Mouse (Mus musculus): ENCODE results near the gene Ccdc82. TPM values are rescaled to one million over a fixed set of nuclear protein-coding genes. Genes with fewer than 3 reads are reported as not detected.

The Ccdc82 gene
- 8.3 and 8.5 TPM in 2 replicates for polyA plus RNA-seq (2015; fragmentation: Nextera tagmentation; extraction: Ambion mirVana)

DNA sequence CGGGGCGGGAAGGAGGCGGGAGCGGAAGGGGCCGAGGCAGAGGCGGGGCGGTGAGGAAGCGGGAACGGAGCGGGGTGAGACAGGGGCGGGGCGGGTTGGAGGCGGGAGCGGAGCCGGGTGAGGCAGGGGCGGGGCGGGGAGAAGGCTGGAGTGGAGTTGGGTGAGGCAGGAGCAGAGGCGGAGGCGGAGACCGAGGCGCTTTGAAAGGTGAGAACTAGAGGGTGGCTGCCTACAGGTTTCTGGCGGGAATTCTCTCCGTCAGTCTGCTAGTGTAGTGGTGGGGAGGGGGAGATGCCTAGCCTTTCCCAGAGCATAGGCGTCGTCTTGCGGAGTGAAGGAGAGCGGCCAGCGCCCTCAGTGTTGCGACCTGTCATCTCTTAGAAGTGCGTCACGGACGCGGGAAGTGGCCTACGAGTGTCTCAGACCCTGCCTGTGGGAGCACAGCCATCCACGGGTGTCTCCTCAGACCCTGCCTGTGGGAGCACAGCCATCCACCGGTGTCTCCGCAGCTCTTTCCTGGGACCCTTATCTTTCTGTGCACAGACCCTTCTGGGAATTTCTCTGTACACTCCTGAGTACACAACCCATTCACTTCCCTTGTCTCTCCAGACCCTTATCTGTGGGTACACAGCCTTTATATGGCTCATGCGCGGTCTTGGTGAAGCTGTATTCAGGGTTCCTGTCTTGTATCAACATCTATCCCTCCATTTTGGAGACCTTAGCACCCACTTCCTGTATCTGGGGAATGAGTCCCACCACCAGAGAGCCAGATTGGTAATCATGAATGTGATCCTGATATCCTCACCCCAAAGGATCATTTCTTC lies at the start of gene Ccdc82:
Ccdc82 (plus strand) TSS at position 141 of the 824 bp plus-strand sequence.
- Histone ChIP-seq H3K4me3 (peak within 1 kb of the TSS; percentile 62), H3K27ac (peak within 1 kb of the TSS; percentile 81), H3K4me1 (peaks cover 13% of the 10 kb centered on the region; the same call in 1 of the 2 replicates), H3K9ac (peak within 1 kb of the TSS; percentile 39; the same call in 1 of the 2 replicates), H3K9me3 (no peaks in the 10 kb centered on the region), H3K27me3 (no peaks in the 10 kb centered on the region), H3K36me3 (no peaks in the 10 kb centered on the region), H3K4me2 (peak within 1 kb of the TSS; percentile 70)
- peak; percentile 98 for ATAC-seq (ENCODE audit: insufficient number of reproducible peaks, low FRiP score, low TSS enrichment, low read depth)
- WGBS, result 4% methylated on average over 31 of the region's 39 CpGs

DNA sequence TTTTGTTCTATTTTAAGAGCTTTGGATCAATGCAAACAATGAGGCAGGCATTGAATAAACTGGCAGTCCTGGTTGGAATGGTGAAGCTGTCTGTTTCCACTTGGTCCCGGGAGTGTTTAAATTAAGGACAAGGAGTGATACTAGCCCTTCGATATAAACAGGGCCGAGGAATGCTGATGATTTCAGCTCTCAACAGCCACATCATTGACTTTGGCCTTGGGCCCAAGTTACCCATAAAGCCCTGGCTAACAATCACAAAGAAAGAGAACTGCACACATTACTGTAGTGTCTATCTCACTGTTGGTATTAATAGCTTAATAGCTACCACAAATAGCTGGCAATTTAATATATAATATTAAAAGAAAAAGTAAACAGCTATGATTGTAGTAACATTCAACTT lies 46.7 kb upstream of the Ccdc82 start:
- no peaks in the 10 kb centered on the region for H3K36me3 ChIP-seq
- H3K4me2 ChIP-seq, result no peak overlapping the region
- no peak overlapping the region for H3K4me3 ChIP-seq
- no peaks in the 10 kb centered on the region for H3K27me3 ChIP-seq
- no peak for ATAC-seq (ENCODE audit: insufficient number of reproducible peaks, low FRiP score, low TSS enrichment, low read depth)
- no peak overlapping the region for H3K9ac ChIP-seq
- H3K27ac ChIP-seq, result no peak overlapping the region
- WGBS, result 54% methylated on average over 3 of the region's 3 CpGs
- no peaks in the 10 kb centered on the region for H3K9me3 ChIP-seq
- H3K4me1 ChIP-seq, result no peaks in the 10 kb centered on the region

DNA sequence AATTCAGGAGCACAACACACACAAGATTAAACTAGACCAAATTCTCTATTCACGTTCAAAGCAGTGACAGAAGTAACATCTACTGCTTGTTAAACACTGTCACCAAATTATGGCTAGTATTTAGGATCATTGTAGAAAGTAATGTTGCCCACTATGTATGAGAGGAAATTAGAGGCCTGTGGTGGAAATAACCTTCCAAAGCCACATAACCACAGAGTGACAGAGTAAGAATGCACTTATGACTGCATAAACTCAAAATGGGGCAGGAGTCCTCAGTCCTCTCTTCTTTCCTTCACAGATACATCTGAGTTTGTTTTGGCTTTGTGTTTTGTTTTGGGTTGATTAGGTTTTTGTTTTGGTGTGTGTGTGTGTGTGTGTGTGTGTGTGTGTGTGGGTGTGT lies 43.6 kb upstream of the Ccdc82 start:
- Histone ChIP-seq H3K4me2 (no peak overlapping the region), H3K9me3 (no peaks in the 10 kb centered on the region), H3K27ac (no peak overlapping the region), H3K4me1 (no peaks in the 10 kb centered on the region), H3K4me3 (no peak overlapping the region), H3K36me3 (no peaks in the 10 kb centered on the region), H3K9ac (no peak overlapping the region), H3K27me3 (no peaks in the 10 kb centered on the region)
- WGBS, result 69% methylated on average over 1 of the region's 1 CpGs
- no peak for ATAC-seq (ENCODE audit: insufficient number of reproducible peaks, low FRiP score, low TSS enrichment, low read depth)

DNA sequence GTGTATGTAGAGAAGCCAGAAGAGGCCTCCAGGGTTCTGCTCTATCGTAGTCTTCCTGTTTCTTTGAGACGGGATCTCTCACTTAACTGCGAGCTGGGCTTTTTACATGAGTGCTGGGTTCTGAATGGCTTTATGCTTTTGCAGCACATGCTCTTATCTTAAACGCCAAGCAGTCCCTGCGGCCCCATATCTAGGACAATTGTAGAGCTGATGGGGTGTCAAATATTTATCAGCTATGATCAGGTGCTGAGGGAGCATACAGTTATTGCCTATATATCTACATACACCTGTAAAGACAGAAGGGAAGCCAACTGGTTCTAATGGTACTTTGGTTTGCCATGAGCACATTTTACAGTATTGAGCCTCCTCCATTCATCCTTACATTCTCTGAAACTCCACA lies 43.1 kb upstream of the Ccdc82 start:
- no peaks in the 10 kb centered on the region for H3K36me3 ChIP-seq
- no peaks in the 10 kb centered on the region for H3K4me1 ChIP-seq
- H3K27ac ChIP-seq, result no peak overlapping the region
- WGBS, result 82% methylated on average over 5 of the region's 5 CpGs
- ATAC-seq (ENCODE audit: insufficient number of reproducible peaks, low FRiP score, low TSS enrichment, low read depth), result no peak
- no peak overlapping the region for H3K4me3 ChIP-seq
- no peaks in the 10 kb centered on the region for H3K9me3 ChIP-seq
- no peak overlapping the region for H3K9ac ChIP-seq
- H3K4me2 ChIP-seq, result no peak overlapping the region
- no peaks in the 10 kb centered on the region for H3K27me3 ChIP-seq

DNA sequence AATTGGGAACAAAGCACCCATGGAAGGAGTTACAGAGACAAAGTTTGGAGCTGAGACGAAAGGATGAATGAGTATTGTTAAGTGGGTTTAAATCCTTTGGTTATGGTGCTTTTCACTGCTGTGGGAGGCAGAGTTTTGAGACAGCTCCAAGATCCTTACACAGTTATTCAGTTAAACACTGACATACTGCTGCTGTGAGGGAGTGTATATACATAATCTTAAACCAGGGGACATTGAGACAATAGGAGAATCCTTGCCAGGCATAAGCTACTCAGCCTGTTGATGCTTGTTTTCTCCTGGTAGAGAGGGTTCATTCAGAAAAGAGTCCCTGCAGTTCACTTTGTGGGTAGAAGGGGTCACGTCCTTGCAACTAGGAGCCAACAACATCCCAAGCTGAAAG lies 40.4 kb upstream of the Ccdc82 start:
- Histone ChIP-seq H3K4me3 (no peak overlapping the region), H3K4me1 (no peaks in the 10 kb centered on the region), H3K9me3 (no peaks in the 10 kb centered on the region), H3K27ac (no peak overlapping the region), H3K27me3 (no peaks in the 10 kb centered on the region), H3K9ac (no peak overlapping the region), H3K36me3 (no peaks in the 10 kb centered on the region), H3K4me2 (no peak overlapping the region)
- no peak for ATAC-seq (ENCODE audit: insufficient number of reproducible peaks, low FRiP score, low TSS enrichment, low read depth)
- 80% methylated on average over 2 of the region's 2 CpGs for WGBS

DNA sequence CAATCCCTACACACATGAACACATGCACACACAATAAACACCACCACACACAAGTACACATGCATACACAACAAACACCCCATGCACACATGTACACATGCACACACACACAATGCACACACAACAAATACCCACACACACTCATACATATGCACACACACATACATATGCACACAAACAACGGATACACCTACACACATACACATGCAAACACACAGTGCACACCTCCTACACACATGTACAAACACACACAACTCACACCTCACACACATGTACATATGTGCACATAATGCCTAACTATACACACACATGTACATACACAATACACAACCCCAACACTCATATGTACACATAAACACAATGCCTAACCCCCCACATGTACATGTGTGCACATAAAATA lies 20.9 kb upstream of the Ccdc82 start:
- WGBS, result 86% methylated on average over 1 of the region's 1 CpGs
- no peak for ATAC-seq (ENCODE audit: insufficient number of reproducible peaks, low FRiP score, low TSS enrichment, low read depth)
- no peaks in the 10 kb centered on the region for H3K36me3 ChIP-seq
- no peaks in the 10 kb centered on the region for H3K27me3 ChIP-seq
- H3K27ac ChIP-seq, result no peak overlapping the region
- no peak overlapping the region for H3K4me2 ChIP-seq
- H3K4me1 ChIP-seq, result no peaks in the 10 kb centered on the region
- no peak overlapping the region for H3K9ac ChIP-seq
- no peaks in the 10 kb centered on the region for H3K9me3 ChIP-seq
- no peak overlapping the region for H3K4me3 ChIP-seq

DNA sequence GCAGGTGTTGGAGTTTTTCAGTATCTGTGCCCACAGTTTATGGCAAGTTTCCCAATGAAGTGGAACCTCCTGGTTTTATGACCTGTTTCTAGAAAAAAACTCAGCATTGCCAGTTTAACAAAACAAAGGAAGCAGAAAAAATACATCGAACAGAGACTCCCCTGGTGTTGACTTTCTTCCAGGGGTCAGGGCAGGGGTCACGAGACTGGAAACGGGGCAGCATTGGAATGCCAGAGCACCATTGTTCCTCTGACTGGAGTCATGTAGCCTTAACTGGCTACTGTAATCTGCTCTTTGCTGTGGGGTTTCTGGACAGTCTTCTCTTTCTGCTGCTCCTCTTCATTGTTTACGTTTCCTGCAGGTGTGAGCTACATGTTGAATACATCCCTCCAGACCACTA lies 16.2 kb upstream of the Ccdc82 start:
- no peak overlapping the region for H3K9ac ChIP-seq
- H3K4me3 ChIP-seq, result no peak overlapping the region
- H3K4me1 ChIP-seq, result no peaks in the 10 kb centered on the region
- no peak for ATAC-seq (ENCODE audit: insufficient number of reproducible peaks, low FRiP score, low TSS enrichment, low read depth)
- no peaks in the 10 kb centered on the region for H3K27me3 ChIP-seq
- no peaks in the 10 kb centered on the region for H3K9me3 ChIP-seq
- WGBS, result 19% methylated on average over 4 of the region's 4 CpGs
- no peak overlapping the region for H3K27ac ChIP-seq
- H3K4me2 ChIP-seq, result no peak overlapping the region
- H3K36me3 ChIP-seq, result no peaks in the 10 kb centered on the region

DNA sequence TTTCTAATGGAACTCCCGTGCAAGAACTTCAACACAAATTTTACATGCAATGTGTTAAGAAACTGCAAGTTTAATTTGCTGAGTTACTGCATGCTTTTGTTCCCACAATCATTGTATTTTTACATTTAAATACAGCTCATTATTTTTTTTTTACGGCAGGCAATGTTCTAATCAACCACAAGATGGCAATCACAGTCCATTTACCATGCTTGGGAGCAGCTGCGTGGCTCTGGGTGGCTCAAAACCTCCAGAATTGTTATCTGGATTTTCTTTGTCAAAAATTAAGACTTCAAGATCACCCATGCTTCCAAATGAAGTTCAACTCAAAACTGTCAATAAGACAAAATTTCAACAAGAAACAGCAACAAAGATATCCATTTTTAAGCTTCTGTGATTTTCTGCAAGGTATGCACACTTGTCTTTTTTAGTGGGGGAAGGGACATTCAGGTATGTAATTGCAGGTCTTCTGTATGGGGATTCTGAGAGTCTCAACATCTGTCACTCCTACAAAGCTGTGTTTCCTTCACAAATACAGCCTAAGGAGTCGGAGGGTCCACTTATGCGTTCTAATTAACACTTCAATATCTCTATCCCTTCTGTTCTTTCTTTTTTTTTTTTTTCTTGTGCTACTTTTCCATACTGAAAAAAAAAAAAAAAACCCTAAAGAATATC lies 15.1 kb upstream of the Ccdc82 start:
- Histone ChIP-seq H3K27ac (no peak overlapping the region), H3K27me3 (no peaks in the 10 kb centered on the region), H3K4me3 (no peak overlapping the region), H3K9ac (no peak overlapping the region), H3K9me3 (no peaks in the 10 kb centered on the region), H3K4me2 (no peak overlapping the region), H3K4me1 (no peaks in the 10 kb centered on the region), H3K36me3 (no peaks in the 10 kb centered on the region)
- no peak for ATAC-seq (ENCODE audit: insufficient number of reproducible peaks, low FRiP score, low TSS enrichment, low read depth)
- WGBS, result 18% methylated on average over 5 of the region's 5 CpGs

DNA sequence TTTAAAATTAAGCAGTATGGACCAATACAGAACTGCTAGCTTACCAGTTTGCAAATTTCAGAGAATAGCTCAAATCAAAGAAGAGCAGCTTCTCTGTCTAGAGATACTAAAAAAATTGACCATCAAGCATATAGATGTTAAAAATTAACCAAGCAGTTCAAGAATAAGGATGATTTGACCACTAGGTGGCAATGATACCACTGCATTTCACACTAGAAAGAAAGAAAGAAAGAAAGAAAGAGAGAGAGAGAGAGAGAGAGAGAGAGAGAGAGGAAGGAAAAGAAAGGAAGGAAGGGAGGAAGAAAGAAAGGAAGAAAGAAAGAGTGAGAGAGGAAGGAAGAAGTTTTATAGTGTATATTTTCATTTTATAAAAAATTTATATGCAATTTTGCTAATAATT lies 4.4 kb upstream of the Ccdc82 start:
- Histone ChIP-seq H3K4me2 (no peak overlapping the region), H3K27ac (no peak overlapping the region), H3K4me3 (no peak overlapping the region), H3K4me1 (peaks cover 11% of the 10 kb centered on the region; the same call in 1 of the 2 replicates), H3K36me3 (no peaks in the 10 kb centered on the region), H3K27me3 (no peaks in the 10 kb centered on the region), H3K9ac (no peak overlapping the region), H3K9me3 (no peaks in the 10 kb centered on the region)
- ATAC-seq (ENCODE audit: insufficient number of reproducible peaks, low FRiP score, low TSS enrichment, low read depth), result no peak

DNA sequence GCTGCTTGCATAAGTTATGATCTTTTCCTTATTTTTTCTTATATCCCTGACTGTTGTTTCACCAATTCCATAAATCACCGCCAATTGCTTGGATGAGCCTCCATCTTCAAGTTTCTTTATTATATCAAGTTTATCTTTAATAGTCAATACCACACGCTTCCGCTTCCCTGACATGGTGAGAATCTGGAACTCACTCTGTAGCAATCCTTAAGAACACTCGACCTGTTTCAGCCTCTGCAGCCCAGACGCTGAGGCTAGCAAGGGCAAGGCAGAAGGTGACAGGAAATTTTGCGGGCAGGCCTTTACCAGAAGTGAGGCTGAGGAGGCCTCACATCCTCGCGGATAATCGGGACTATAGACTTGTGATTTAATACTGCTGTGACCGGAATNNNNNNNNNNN lies 1.3 kb upstream of the Ccdc82 start, which contains the start of gene Jrkl:
Jrkl (minus strand) TSS at position 349 of the 400 bp plus-strand sequence.
- Histone ChIP-seq H3K27me3 (no peaks in the 10 kb centered on the region), H3K4me3 (peak within 1 kb of the TSS; percentile 50), H3K4me2 (peak within 1 kb of the TSS; percentile 52), H3K9me3 (no peaks in the 10 kb centered on the region), H3K4me1 (peaks cover 13% of the 10 kb centered on the region; the same call in 1 of the 2 replicates), H3K27ac (peak within 1 kb of the TSS; percentile 82), H3K36me3 (no peaks in the 10 kb centered on the region), H3K9ac (peak within 1 kb of the TSS; percentile 39; the same call in 1 of the 2 replicates)
- ATAC-seq (ENCODE audit: insufficient number of reproducible peaks, low FRiP score, low TSS enrichment, low read depth), result no peak
- 7% methylated on average over 10 of the region's 10 CpGs for WGBS

DNA sequence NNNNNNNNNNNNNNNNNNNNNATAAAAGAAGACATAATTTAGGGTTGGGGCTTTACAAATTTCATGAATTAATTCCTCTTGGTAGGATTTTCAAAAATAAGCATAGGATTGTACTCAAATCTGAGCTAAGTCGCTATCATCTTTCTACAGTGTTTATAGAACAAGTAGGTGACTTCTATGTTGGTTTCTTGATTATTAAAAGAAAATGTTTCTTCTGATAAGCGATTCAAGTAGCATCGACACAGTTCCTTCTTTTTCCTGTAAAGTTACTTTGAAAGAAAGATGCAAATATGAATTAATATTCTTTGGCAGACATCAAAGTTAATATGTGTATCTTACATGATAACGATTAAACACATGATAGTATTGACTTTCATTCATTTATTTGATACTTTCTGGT lies 1.3 kb downstream of the Ccdc82 start:
- Histone ChIP-seq H3K36me3 (no peaks in the 10 kb centered on the region), H3K4me2 (no peak overlapping the region), H3K4me3 (no peak overlapping the region), H3K27ac (no peak overlapping the region), H3K9me3 (no peaks in the 10 kb centered on the region), H3K9ac (no peak overlapping the region), H3K27me3 (no peaks in the 10 kb centered on the region), H3K4me1 (peaks cover 13% of the 10 kb centered on the region; the same call in 1 of the 2 replicates)
- ATAC-seq (ENCODE audit: insufficient number of reproducible peaks, low FRiP score, low TSS enrichment, low read depth), result no peak
- WGBS, result 96% methylated on average over 4 of the region's 4 CpGs

DNA sequence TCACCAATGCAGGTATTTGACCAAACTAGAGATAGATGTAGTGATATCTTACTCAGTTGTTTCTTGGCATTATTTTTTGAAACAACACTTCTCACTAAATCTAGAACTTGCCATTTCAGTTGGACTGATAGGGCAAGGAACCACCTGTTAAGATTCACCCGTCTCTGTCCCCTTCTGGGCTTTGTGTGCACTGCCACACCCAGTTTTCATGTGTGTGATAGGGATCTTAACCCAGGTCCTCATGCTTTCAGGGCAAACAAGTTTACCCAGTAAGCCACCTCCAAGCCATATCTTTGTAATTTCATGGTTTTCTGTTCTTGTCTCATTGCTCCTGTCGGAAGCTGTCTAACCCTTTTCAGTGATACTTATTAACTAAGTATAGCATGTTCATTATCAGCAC lies 4.5 kb downstream of the Ccdc82 start:
- Histone ChIP-seq H3K4me1 (0 out of 2 replicates have a peak, but pooled peaks cover 4% of the 10 kb centered on the region), H3K4me2 (no peak overlapping the region), H3K4me3 (no peak overlapping the region), H3K27ac (no peak overlapping the region), H3K9me3 (no peaks in the 10 kb centered on the region), H3K27me3 (no peaks in the 10 kb centered on the region), H3K36me3 (no peaks in the 10 kb centered on the region), H3K9ac (no peak overlapping the region)
- no peak for ATAC-seq (ENCODE audit: insufficient number of reproducible peaks, low FRiP score, low TSS enrichment, low read depth)
- WGBS, result 64% methylated on average over 2 of the region's 2 CpGs
